Mouse (Mus musculus): ENCODE results near the gene Gm11437. TPM values are rescaled to one million over a fixed set of nuclear protein-coding genes. Genes with fewer than 3 reads are reported as not detected.

Gm11437 gene
- total RNA-seq, 1 experiment, result not detected

DNA sequence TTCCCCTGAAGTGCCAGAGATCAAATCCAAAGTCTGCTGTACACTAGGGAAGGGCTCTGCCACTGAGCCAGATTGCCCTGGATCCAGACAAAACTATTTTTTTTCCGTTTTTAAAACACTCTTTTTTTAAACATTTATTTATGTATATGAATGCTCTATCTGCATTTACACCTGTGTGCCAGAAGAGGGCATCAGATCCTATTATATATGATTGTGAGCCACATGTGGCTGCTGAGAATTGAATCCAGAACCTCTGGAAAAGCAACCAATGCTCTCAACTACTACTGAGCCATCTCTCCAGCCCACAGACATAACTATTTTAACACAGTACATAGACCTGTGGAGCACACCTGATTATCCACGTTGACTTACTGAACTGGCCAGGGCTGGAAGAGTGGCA is 51.1 kb downstream of the Gm11437 start:
- in situ Hi-C loops (cut with MboI; ENCODE audit: low sequenced_read_pairs in 2 of 2, unreplicated experiment in 2 of 2), result no loop called here
- DNase-seq (ENCODE audit: low read depth, low spot score), result no peak
- H3K4me3 ChIP-seq (ENCODE audit: insufficient read depth in 1 of 2, low read depth in 1 of 2, low read length in 2 of 2, poor library complexity in 1 of 2, severe bottlenecking in 1 of 2), result no peak overlapping the region
- TF ChIP-seq ZNF384 (IDR thresholded peaks at IDR 0.05; ENCODE audit: low read depth, low read length) (no peak), MAFK (IDR thresholded peaks at IDR 0.05; ENCODE audit: insufficient read depth, low read depth, low read length) (no peak), CHD2 (IDR thresholded peaks at IDR 0.05; ENCODE audit: low read depth, low read length) (no peak), ZC3H11A (IDR thresholded peaks at IDR 0.05; ENCODE audit: borderline replicate concordance, low read depth, low read length) (no peak)
- H3K27ac ChIP-seq (ENCODE audit: insufficient read depth, low read depth, low read length, poor library complexity, severe bottlenecking), result no peak overlapping the region
- H3K9me3 ChIP-seq (ENCODE audit: control insufficient read depth, insufficient read depth, low read depth, low read length), result no peaks in the 10 kb centered on the region
- no peak overlapping the region for H3K9ac ChIP-seq (ENCODE audit: insufficient read depth, low read depth, low read length, poor library complexity, severe bottlenecking)
- no peaks in the 10 kb centered on the region for H3K4me1 ChIP-seq (ENCODE audit: control insufficient read depth in 2 of 2, insufficient read depth in 2 of 2, low read length in 2 of 2, poor library complexity in 1 of 2)
- peaks cover 39% of the 10 kb centered on the region for H3K36me3 ChIP-seq (ENCODE audit: control insufficient read depth, insufficient read depth, low read length, poor library complexity, severe bottlenecking)

DNA sequence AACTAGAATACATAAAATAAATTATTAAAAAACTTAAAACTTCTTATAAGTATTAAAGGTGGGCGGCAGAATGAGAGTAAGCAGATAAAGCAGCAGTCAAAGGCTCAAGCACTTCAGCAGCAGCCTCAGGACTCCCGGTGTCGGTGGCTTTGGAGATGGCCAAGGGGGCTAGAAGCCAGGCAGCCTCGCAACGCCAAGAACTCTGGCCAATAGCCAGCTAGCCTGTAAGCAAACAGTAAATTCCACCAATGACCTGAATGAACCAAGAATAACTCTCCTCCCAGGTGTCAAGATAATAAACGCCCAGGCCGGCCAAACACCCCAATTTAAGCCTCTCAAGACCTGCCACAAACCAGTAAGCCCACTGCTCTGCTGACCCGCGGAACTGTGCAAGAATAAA is 51.6 kb downstream of the Gm11437 start:
- Histone ChIP-seq H3K27ac (ENCODE audit: insufficient read depth, low read depth, low read length, poor library complexity, severe bottlenecking) (no peak overlapping the region), H3K36me3 (ENCODE audit: control insufficient read depth, insufficient read depth, low read length, poor library complexity, severe bottlenecking) (peaks cover 34% of the 10 kb centered on the region), H3K9ac (ENCODE audit: insufficient read depth, low read depth, low read length, poor library complexity, severe bottlenecking) (no peak overlapping the region), H3K4me1 (ENCODE audit: control insufficient read depth in 2 of 2, insufficient read depth in 2 of 2, low read length in 2 of 2, poor library complexity in 1 of 2) (no peaks in the 10 kb centered on the region), H3K9me3 (ENCODE audit: control insufficient read depth, insufficient read depth, low read depth, low read length) (no peaks in the 10 kb centered on the region), H3K4me3 (ENCODE audit: insufficient read depth in 1 of 2, low read depth in 1 of 2, low read length in 2 of 2, poor library complexity in 1 of 2, severe bottlenecking in 1 of 2) (no peak overlapping the region)
- in situ Hi-C loops (cut with MboI; ENCODE audit: low sequenced_read_pairs in 2 of 2, unreplicated experiment in 2 of 2), result no loop called here
- TF ChIP-seq ZC3H11A (IDR thresholded peaks at IDR 0.05; ENCODE audit: borderline replicate concordance, low read depth, low read length), result no peak
- TF ChIP-seq ZNF384 (IDR thresholded peaks at IDR 0.05; ENCODE audit: low read depth, low read length), result no peak
- no peak for TF ChIP-seq MAFK (IDR thresholded peaks at IDR 0.05; ENCODE audit: insufficient read depth, low read depth, low read length)
- TF ChIP-seq CHD2 (IDR thresholded peaks at IDR 0.05; ENCODE audit: low read depth, low read length), result no peak
- TF ChIP-seq HCFC1 (IDR thresholded peaks at IDR 0.05; ENCODE audit: borderline replicate concordance, insufficient read depth, low read length), result no peak
- DNase-seq (ENCODE audit: low read depth, low spot score), result no peak

DNA sequence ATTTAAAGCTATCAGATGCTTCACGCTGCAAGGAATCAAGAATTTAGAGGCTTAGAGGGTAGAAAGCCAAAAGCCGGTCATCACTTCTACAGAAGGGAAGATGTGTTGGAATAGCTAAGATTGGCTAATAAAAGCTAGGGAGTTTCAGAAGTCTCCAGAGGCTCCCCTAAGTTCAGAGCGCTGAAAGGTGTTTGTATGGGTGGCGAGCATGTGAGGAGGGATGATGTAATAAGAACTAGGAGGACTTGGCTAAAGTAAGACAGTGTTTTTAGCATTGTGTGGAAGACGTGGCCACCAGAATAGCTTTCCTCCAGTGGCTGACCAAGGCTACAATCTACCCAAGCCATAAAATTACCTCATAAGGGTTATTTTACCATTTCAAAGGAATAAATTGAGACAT is 53.7 kb downstream of the Gm11437 start:
- DNase-seq (ENCODE audit: low read depth, low spot score), result no peak
- Histone ChIP-seq H3K36me3 (ENCODE audit: control insufficient read depth, insufficient read depth, low read length, poor library complexity, severe bottlenecking) (peaks cover 29% of the 10 kb centered on the region), H3K4me3 (ENCODE audit: insufficient read depth in 1 of 2, low read depth in 1 of 2, low read length in 2 of 2, poor library complexity in 1 of 2, severe bottlenecking in 1 of 2) (no peak overlapping the region), H3K9ac (ENCODE audit: insufficient read depth, low read depth, low read length, poor library complexity, severe bottlenecking) (no peak overlapping the region), H3K27ac (ENCODE audit: insufficient read depth, low read depth, low read length, poor library complexity, severe bottlenecking) (no peak overlapping the region), H3K9me3 (ENCODE audit: control insufficient read depth, insufficient read depth, low read depth, low read length) (no peaks in the 10 kb centered on the region), H3K4me1 (ENCODE audit: control insufficient read depth in 2 of 2, insufficient read depth in 2 of 2, low read length in 2 of 2, poor library complexity in 1 of 2) (no peaks in the 10 kb centered on the region)
- in situ Hi-C loops (cut with MboI; ENCODE audit: low sequenced_read_pairs in 2 of 2, unreplicated experiment in 2 of 2), result no loop called here
- TF ChIP-seq ZC3H11A (IDR thresholded peaks at IDR 0.05; ENCODE audit: borderline replicate concordance, low read depth, low read length) (no peak), CHD2 (IDR thresholded peaks at IDR 0.05; ENCODE audit: low read depth, low read length) (no peak)

GRCm38 (mm10) chr11:84107137-84107536 is 60.1 kb downstream of the Gm11437 start:
- Histone ChIP-seq H3K4me3 (ENCODE audit: insufficient read depth in 1 of 2, low read depth in 1 of 2, low read length in 2 of 2, poor library complexity in 1 of 2, severe bottlenecking in 1 of 2) (no peak overlapping the region), H3K27ac (ENCODE audit: insufficient read depth, low read depth, low read length, poor library complexity, severe bottlenecking) (no peak overlapping the region), H3K4me1 (ENCODE audit: control insufficient read depth in 2 of 2, insufficient read depth in 2 of 2, low read length in 2 of 2, poor library complexity in 1 of 2) (no peaks in the 10 kb centered on the region), H3K9ac (ENCODE audit: insufficient read depth, low read depth, low read length, poor library complexity, severe bottlenecking) (no peak overlapping the region), H3K9me3 (ENCODE audit: control insufficient read depth, insufficient read depth, low read depth, low read length) (no peaks in the 10 kb centered on the region), H3K36me3 (ENCODE audit: control insufficient read depth, insufficient read depth, low read length, poor library complexity, severe bottlenecking) (peaks cover 36% of the 10 kb centered on the region)
- TF ChIP-seq ZNF384 (IDR thresholded peaks at IDR 0.05; ENCODE audit: low read depth, low read length) (no peak), CHD2 (IDR thresholded peaks at IDR 0.05; ENCODE audit: low read depth, low read length) (no peak), MAFK (IDR thresholded peaks at IDR 0.05; ENCODE audit: insufficient read depth, low read depth, low read length) (no peak), ZC3H11A (IDR thresholded peaks at IDR 0.05; ENCODE audit: borderline replicate concordance, low read depth, low read length) (no peak), HCFC1 (IDR thresholded peaks at IDR 0.05; ENCODE audit: borderline replicate concordance, insufficient read depth, low read length) (no peak)
- DNase-seq (ENCODE audit: low read depth, low spot score), result no peak
- in situ Hi-C loops (cut with MboI; ENCODE audit: low sequenced_read_pairs in 2 of 2, unreplicated experiment in 2 of 2), result no loop called here

- no peaks in the 10 kb centered on the region for H3K9me3 ChIP-seq (ENCODE audit: control insufficient read depth, insufficient read depth, low read depth, low read length)
- H3K4me3 ChIP-seq (ENCODE audit: insufficient read depth in 1 of 2, low read depth in 1 of 2, low read length in 2 of 2, poor library complexity in 1 of 2, severe bottlenecking in 1 of 2), result no peak overlapping the region
- no peak overlapping the region for H3K27ac ChIP-seq (ENCODE audit: insufficient read depth, low read depth, low read length, poor library complexity, severe bottlenecking)
- peaks cover 43% of the 10 kb centered on the region for H3K36me3 ChIP-seq (ENCODE audit: control insufficient read depth, insufficient read depth, low read length, poor library complexity, severe bottlenecking)
- DNase-seq (ENCODE audit: low read depth, low spot score), result no peak
- in situ Hi-C loops (cut with MboI; ENCODE audit: low sequenced_read_pairs in 2 of 2, unreplicated experiment in 2 of 2), result no loop called here
- no peaks in the 10 kb centered on the region for H3K4me1 ChIP-seq (ENCODE audit: control insufficient read depth in 2 of 2, insufficient read depth in 2 of 2, low read length in 2 of 2, poor library complexity in 1 of 2)
- H3K9ac ChIP-seq (ENCODE audit: insufficient read depth, low read depth, low read length, poor library complexity, severe bottlenecking), result no peak overlapping the region
- no peak for TF ChIP-seq CHD2 (IDR thresholded peaks at IDR 0.05; ENCODE audit: low read depth, low read length)
- TF ChIP-seq MAFK (IDR thresholded peaks at IDR 0.05; ENCODE audit: insufficient read depth, low read depth, low read length), result no peak
- no peak for TF ChIP-seq HCFC1 (IDR thresholded peaks at IDR 0.05; ENCODE audit: borderline replicate concordance, insufficient read depth, low read length)
- no peak for TF ChIP-seq ZC3H11A (IDR thresholded peaks at IDR 0.05; ENCODE audit: borderline replicate concordance, low read depth, low read length)
- no peak for TF ChIP-seq ZNF384 (IDR thresholded peaks at IDR 0.05; ENCODE audit: low read depth, low read length)
Measured at GRCm38 (mm10) chr11:84104036-84104435, 63.2 kb downstream of the Gm11437 start.

Data from ES-E14 (cell line).